Mouse (Mus musculus): ENCODE measurements around the gene Phyhd1. TPM values are rescaled to one million over a fixed set of nuclear protein-coding genes. Genes with fewer than 3 reads are reported as not detected.

Gene Phyhd1
- total and polyA plus RNA-seq, 3 experiments, result 0.66 to 27.5 (median 1.8) TPM

DNA sequence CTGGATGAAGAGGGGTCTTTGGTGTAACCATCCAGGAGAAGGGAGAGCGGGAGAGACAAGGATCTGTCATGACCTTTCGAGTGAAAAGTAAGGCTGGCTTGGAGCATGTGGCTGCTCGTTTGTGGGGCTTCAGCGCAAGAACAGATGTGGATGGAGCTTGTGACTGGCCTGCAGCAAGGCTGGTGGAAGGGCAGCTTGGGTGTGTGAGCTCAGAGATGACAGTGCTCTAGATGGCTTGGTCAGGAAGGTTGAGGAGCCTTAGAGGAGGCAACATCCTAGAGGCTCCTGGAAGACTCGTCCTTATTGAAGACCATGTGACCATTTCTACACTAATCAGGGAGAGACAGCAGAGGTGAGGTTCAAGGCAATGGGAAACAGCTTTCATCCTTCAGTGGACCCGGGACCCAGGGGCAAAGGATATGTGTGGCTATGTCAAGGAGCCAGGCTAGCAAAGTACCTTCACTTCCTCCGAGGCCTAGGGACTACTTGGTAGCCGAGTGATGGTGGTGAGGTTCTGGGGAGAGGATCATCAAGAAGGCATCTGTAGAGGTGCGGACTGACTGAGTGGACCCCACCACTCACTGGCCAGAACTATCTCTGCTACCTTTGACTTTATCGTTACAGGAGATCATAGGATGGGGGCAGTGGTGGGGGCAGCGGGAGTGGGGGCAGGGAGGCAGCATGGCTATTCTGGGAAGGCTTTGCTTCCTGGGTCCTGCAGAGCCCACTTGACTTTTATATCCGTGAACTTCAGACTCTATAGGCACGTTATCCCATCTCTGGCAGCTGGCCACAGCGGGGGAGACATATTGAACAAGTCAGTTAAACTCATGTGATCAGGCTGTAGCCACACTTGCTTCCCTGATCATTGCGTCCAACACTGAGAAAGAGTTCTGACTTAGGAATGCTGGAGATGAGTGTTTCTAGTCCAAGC is 6.6 kb upstream of the Phyhd1 start:
- peaks cover 99% of the 10 kb centered on the region for H3K36me3 ChIP-seq (replicated peaks)
- DNase-seq (ENCODE audit: low spot score), result no peak
- H3K27me3 ChIP-seq (ENCODE audit: insufficient read depth, low read length), result no peaks in the 10 kb centered on the region
- H3K9me3 ChIP-seq (replicated peaks), result no peaks in the 10 kb centered on the region
- ATAC-seq (ENCODE audit: extremely low read depth, insufficient number of reproducible peaks, low FRiP score, poor library complexity, severe bottlenecking), result no peak
- peaks cover 44% of the 10 kb centered on the region for H3K4me1 ChIP-seq (ENCODE audit: insufficient read depth, low read depth, low read length)
- no peak overlapping the region for H3K4me3 ChIP-seq (ENCODE audit: low read depth, low read length)
- TF ChIP-seq GATA2 (IDR thresholded peaks at IDR 0.05; ENCODE audit: borderline replicate concordance, low read depth, low read length) (no peak), CTCF (IDR thresholded peaks at IDR 0.05; ENCODE audit: low read depth, low read length) (no peak), POLR2AphosphoS5 (IDR thresholded peaks at IDR 0.05; ENCODE audit: insufficient replicate concordance, low read depth, low read length) (no peak), GATA1 (IDR thresholded peaks at IDR 0.05; ENCODE audit: borderline replicate concordance, low read length) (no peak), TAL1 (conservative IDR thresholded peaks at IDR 0.05; ENCODE audit: low read depth, low read length) (no peak)

GRCm38 (mm10) chr2:30261064-30261736 is 4.8 kb upstream of the Phyhd1 start:
- no peak for ATAC-seq (ENCODE audit: extremely low read depth, insufficient number of reproducible peaks, low FRiP score, poor library complexity, severe bottlenecking)
- Histone ChIP-seq H3K27me3 (ENCODE audit: insufficient read depth, low read length) (no peaks in the 10 kb centered on the region), H3K4me1 (ENCODE audit: insufficient read depth, low read depth, low read length) (peaks cover 62% of the 10 kb centered on the region), H3K4me3 (ENCODE audit: low read depth, low read length) (no peak overlapping the region), H3K36me3 (replicated peaks) (peaks cover 95% of the 10 kb centered on the region), H3K9me3 (replicated peaks) (no peaks in the 10 kb centered on the region)
- no peak for DNase-seq (ENCODE audit: low spot score)
- TF ChIP-seq TAL1 (conservative IDR thresholded peaks at IDR 0.05; ENCODE audit: low read depth, low read length) (no peak), GATA2 (IDR thresholded peaks at IDR 0.05; ENCODE audit: borderline replicate concordance, low read depth, low read length) (no peak), POLR2AphosphoS5 (IDR thresholded peaks at IDR 0.05; ENCODE audit: insufficient replicate concordance, low read depth, low read length) (no peak), GATA1 (IDR thresholded peaks at IDR 0.05; ENCODE audit: borderline replicate concordance, low read length) (no peak), CTCF (IDR thresholded peaks at IDR 0.05; ENCODE audit: low read depth, low read length) (no peak)

DNA sequence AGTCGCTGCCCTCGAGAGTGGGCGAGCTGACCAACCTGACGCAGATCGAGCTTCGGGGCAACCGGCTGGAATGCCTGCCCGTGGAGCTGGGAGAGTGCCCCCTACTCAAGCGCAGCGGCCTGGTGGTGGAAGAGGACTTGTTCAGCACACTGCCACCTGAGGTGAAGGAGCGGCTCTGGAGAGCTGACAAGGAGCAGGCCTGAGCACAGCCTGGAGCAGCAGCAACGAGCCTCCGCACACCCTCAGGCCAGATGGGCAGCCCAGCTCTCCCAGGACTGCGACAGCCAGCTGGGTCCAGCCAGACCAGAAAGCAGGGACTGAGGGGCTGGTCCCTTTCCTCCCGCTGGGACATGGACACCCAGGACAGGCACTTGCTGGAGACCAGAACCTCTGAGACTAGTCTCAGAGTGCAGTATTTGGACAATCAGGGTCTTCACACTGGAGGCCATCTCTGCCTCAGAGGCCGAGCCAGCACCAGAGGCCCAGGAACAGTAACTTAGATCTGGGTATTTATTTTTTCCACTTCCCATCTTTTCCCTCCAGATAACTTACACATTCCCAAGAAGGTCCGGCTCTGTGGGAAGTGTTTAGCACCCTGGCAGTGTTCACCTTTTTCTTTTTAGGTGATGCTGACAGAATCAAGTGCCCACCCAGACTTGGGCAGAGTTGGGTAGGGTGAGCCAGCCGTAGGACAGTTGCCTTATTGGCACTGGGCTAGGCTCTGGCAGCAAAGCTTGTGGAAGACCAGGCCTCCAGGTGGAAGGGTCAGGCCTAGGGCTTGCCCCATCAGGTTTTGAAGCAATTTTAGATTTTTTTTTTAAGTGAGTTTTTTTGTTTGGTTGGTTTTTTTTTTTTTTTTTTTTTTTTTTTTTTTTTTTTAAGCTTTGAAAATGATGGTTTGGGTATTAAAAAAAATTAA is 3.8 kb upstream of the Phyhd1 start:
- DNase-seq (ENCODE audit: low spot score), result no peak
- Histone ChIP-seq H3K4me1 (ENCODE audit: insufficient read depth, low read depth, low read length) (peaks cover 68% of the 10 kb centered on the region), H3K4me3 (ENCODE audit: low read depth, low read length) (no peak overlapping the region), H3K9me3 (replicated peaks) (no peaks in the 10 kb centered on the region), H3K36me3 (replicated peaks) (peaks cover 85% of the 10 kb centered on the region), H3K27me3 (ENCODE audit: insufficient read depth, low read length) (no peaks in the 10 kb centered on the region)
- ATAC-seq (ENCODE audit: extremely low read depth, insufficient number of reproducible peaks, low FRiP score, poor library complexity, severe bottlenecking), result no peak
- TF ChIP-seq GATA2 (IDR thresholded peaks at IDR 0.05; ENCODE audit: borderline replicate concordance, low read depth, low read length) (no peak), GATA1 (IDR thresholded peaks at IDR 0.05; ENCODE audit: borderline replicate concordance, low read length) (no peak), TAL1 (conservative IDR thresholded peaks at IDR 0.05; ENCODE audit: low read depth, low read length) (no peak), POLR2AphosphoS5 (IDR thresholded peaks at IDR 0.05; ENCODE audit: insufficient replicate concordance, low read depth, low read length) (no peak), CTCF (IDR thresholded peaks at IDR 0.05; ENCODE audit: low read depth, low read length) (no peak)

- ATAC-seq (ENCODE audit: extremely low read depth, insufficient number of reproducible peaks, low FRiP score, poor library complexity, severe bottlenecking) (no peak), DNase-seq (ENCODE audit: low spot score) (no peak)
- Histone ChIP-seq H3K36me3 (replicated peaks) (peaks cover 78% of the 10 kb centered on the region), H3K4me1 (ENCODE audit: insufficient read depth, low read depth, low read length) (peaks cover 67% of the 10 kb centered on the region), H3K4me3 (ENCODE audit: low read depth, low read length) (no peak overlapping the region), H3K9me3 (replicated peaks) (no peaks in the 10 kb centered on the region), H3K27me3 (ENCODE audit: insufficient read depth, low read length) (no peaks in the 10 kb centered on the region)
- TF ChIP-seq GATA1 (IDR thresholded peaks at IDR 0.05; ENCODE audit: borderline replicate concordance, low read length) (no peak), GATA2 (IDR thresholded peaks at IDR 0.05; ENCODE audit: borderline replicate concordance, low read depth, low read length) (no peak), TAL1 (conservative IDR thresholded peaks at IDR 0.05; ENCODE audit: low read depth, low read length) (no peak), CTCF (IDR thresholded peaks at IDR 0.05; ENCODE audit: low read depth, low read length) (no peak), POLR2AphosphoS5 (IDR thresholded peaks at IDR 0.05; ENCODE audit: insufficient replicate concordance, low read depth, low read length) (no peak)
Observed at GRCm38 (mm10) chr2:30262840-30263441, 3.1 kb upstream of the Phyhd1 start.

DNA sequence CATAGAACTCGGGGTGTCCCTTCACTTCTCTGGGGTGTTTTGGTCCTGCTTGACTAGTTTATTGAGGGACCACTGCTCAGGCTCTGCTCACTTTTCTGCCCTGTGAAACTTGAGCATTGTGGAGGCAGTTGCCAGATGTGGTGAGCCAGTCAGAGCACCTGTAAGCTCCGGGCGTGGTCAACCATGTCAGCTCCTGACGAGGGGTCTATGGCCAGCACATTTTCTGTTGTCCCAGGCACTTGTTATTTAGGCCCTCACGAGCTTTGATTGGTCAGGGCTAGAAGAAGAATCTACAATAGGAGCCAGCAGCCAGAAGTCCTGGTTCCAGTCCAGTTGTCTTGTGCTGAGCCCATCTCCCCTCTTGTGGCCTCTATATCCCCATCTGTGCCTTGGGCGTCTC is 2.2 kb upstream of the Phyhd1 start:
- no peak for DNase-seq (ENCODE audit: low spot score)
- peaks cover 69% of the 10 kb centered on the region for H3K36me3 ChIP-seq (replicated peaks)
- H3K4me1 ChIP-seq (ENCODE audit: insufficient read depth, low read depth, low read length), result peaks cover 66% of the 10 kb centered on the region

More for the DNA sequence above, 2.2 kb upstream of the Phyhd1 start:
- ATAC-seq (ENCODE audit: extremely low read depth, insufficient number of reproducible peaks, low FRiP score, poor library complexity, severe bottlenecking), result no peak
- TF ChIP-seq GATA2 (IDR thresholded peaks at IDR 0.05; ENCODE audit: borderline replicate concordance, low read depth, low read length), result no peak
- TF ChIP-seq POLR2AphosphoS5 (IDR thresholded peaks at IDR 0.05; ENCODE audit: insufficient replicate concordance, low read depth, low read length), result no peak
- TF ChIP-seq GATA1 (IDR thresholded peaks at IDR 0.05; ENCODE audit: borderline replicate concordance, low read length), result no peak
- no peak for TF ChIP-seq CTCF (IDR thresholded peaks at IDR 0.05; ENCODE audit: low read depth, low read length)
- TF ChIP-seq TAL1 (conservative IDR thresholded peaks at IDR 0.05; ENCODE audit: low read depth, low read length), result no peak
- no peaks in the 10 kb centered on the region for H3K27me3 ChIP-seq (ENCODE audit: insufficient read depth, low read length)
- H3K9me3 ChIP-seq (replicated peaks), result no peaks in the 10 kb centered on the region
- no peak overlapping the region for H3K4me3 ChIP-seq (ENCODE audit: low read depth, low read length)

Measured in G1E (cell line).